Mouse (Mus musculus): ENCODE measurements at regions not wholly inside any gene's neighbourhood (a gene's known extent, or its start where the extent isn't known, plus 50 kb on each side); places are given as distances from the start of the nearest gene placed in this dataset.

- DNase-seq: peak; percentile 62
Measured at GRCm38 (mm10) chr9:90828701-90829100, 533.5 kb upstream of the Zic4 start.

- DNase-seq: no peak
Measured at GRCm38 (mm10) chr9:90830704-90831103, 531.5 kb upstream of the Zic4 start.

- DNase-seq: no peak
Measured at GRCm38 (mm10) chr9:90833743-90834539, 528.3 kb upstream of the Zic4 start.

GRCm38 (mm10) chr9:90838184-90838926 lies 523.9 kb upstream of the Zic4 start:
- no peak for DNase-seq

GRCm38 (mm10) chr9:90851044-90851443 lies 511.2 kb upstream of the Zic4 start:
- DNase-seq: no peak

- DNase-seq: no peak
Measured at GRCm38 (mm10) chr9:90871636-90872035, 490.6 kb upstream of the Zic4 start.

- DNase-seq: no peak
Measured at GRCm38 (mm10) chr9:90884467-90884866, 477.7 kb upstream of the Zic4 start.

- DNase-seq: no peak
Measured at GRCm38 (mm10) chr9:90887405-90887804, 474.8 kb upstream of the Zic4 start.

- peak; percentile 37 to 40 for DNase-seq
Measured at GRCm38 (mm10) chr9:90890801-90891200, 471.4 kb upstream of the Zic4 start.

- no peak for DNase-seq
Measured at GRCm38 (mm10) chr9:90892816-90893215, 469.4 kb upstream of the Zic4 start.

GRCm38 (mm10) chr9:90903557-90903956 lies 458.7 kb upstream of the Zic4 start:
- no peak for DNase-seq

- no peak for DNase-seq
Measured at GRCm38 (mm10) chr9:90906106-90906505, 456.1 kb upstream of the Zic4 start.

GRCm38 (mm10) chr9:90906684-90907083 lies 455.5 kb upstream of the Zic4 start:
- no peak for DNase-seq

GRCm38 (mm10) chr9:90954613-90955012 lies 407.6 kb upstream of the Zic4 start:
- DNase-seq: no peak

GRCm38 (mm10) chr9:90961436-90961835 lies 400.8 kb upstream of the Zic4 start:
- DNase-seq: no peak

- DNase-seq: no peak
Measured at GRCm38 (mm10) chr9:90964043-90964442, 398.2 kb upstream of the Zic4 start.

- no peak for DNase-seq
Measured at GRCm38 (mm10) chr9:90978730-90979129, 383.5 kb upstream of the Zic4 start.

- DNase-seq: no peak
Measured at GRCm38 (mm10) chr9:90980023-90980802, 382.0 kb upstream of the Zic4 start.

- DNase-seq: no peak
Measured at GRCm38 (mm10) chr9:90999178-90999577, 363.0 kb upstream of the Zic4 start.

GRCm38 (mm10) chr9:91004214-91004613 lies 358.0 kb upstream of the Zic4 start:
- peak; percentile 54 to 75 for DNase-seq

- DNase-seq: no peak
Measured at GRCm38 (mm10) chr9:91040546-91040945, 321.7 kb upstream of the Zic4 start.

GRCm38 (mm10) chr9:91048569-91048968 lies 313.6 kb upstream of the Zic4 start:
- peak in 1 of 2 experiments; percentile 8 for DNase-seq

GRCm38 (mm10) chr9:91053065-91053793 lies 309.0 kb upstream of the Zic4 start:
- DNase-seq: no peak
